Mouse (Mus musculus) frontal cortex, postnatal 10 days (tissue): ENCODE data around the gene Slc29a2.

Source experiments
- DNase-seq, 2 experiments: peaks; one replicate each; pipeline ENCODE4 v3.0.0; 2022; ENCODE audit warnings: low spot score in 2 of 2, mixed read lengths in 1 of 2

Gene Slc29a2

GRCm38 (mm10) chr19:5032686-5033085 is 9.0 kb downstream of the Slc29a2 start:
- no peak for DNase-seq

- DNase-seq = no peak
Observed at GRCm38 (mm10) chr19:5036577-5036976, 12.9 kb downstream of the Slc29a2 start.

GRCm38 (mm10) chr19:5037678-5038571 is 14.3 kb downstream of the Slc29a2 start:
- DNase-seq = peak; percentile 55 to 79

- peak; percentile 86 to 90 for DNase-seq
Observed at GRCm38 (mm10) chr19:5038709-5039156, 15.1 kb downstream of the Slc29a2 start, which contains the start of the genes B4gat1 and AC124502.3. TSS of gene B4gat1 (plus strand) at chr19:5038826. TSS of gene AC124502.3 (plus strand) at chr19:5038891.

GRCm38 (mm10) chr19:5039301-5040114 is 15.8 kb downstream of the Slc29a2 start:
- DNase-seq = no peak

- peak; percentile 86 to 92 for DNase-seq
Observed at GRCm38 (mm10) chr19:5040862-5041523, 17.3 kb downstream of the Slc29a2 start, which contains the start of gene Brms1. TSS of gene Brms1 (plus strand) at chr19:5041354.

GRCm38 (mm10) chr19:5041588-5041987 is 17.9 kb downstream of the Slc29a2 start:
- no peak for DNase-seq

GRCm38 (mm10) chr19:5045531-5045930 is 21.9 kb downstream of the Slc29a2 start:
- no peak for DNase-seq

- DNase-seq = no peak
Observed at GRCm38 (mm10) chr19:5048138-5049056, 24.7 kb downstream of the Slc29a2 start.

GRCm38 (mm10) chr19:5049325-5049724 is 25.7 kb downstream of the Slc29a2 start:
- DNase-seq = no peak

- peak; percentile 54 to 78 for DNase-seq
Observed at GRCm38 (mm10) chr19:5050047-5050905, 26.6 kb downstream of the Slc29a2 start, which contains the start of gene Rin1. TSS of gene Rin1 (plus strand) at chr19:5050481.

- DNase-seq = peak in 1 of 2 experiments; percentile 23
Observed at GRCm38 (mm10) chr19:5051031-5051430, 27.4 kb downstream of the Slc29a2 start.

GRCm38 (mm10) chr19:5051515-5051914 is 27.9 kb downstream of the Slc29a2 start:
- peak in 1 of 2 experiments; percentile 6 for DNase-seq

- DNase-seq = no peak
Observed at GRCm38 (mm10) chr19:5052166-5052822, 28.6 kb downstream of the Slc29a2 start.

- no peak for DNase-seq
Observed at GRCm38 (mm10) chr19:5052853-5053252, 29.2 kb downstream of the Slc29a2 start.

- DNase-seq = no peak
Observed at GRCm38 (mm10) chr19:5053909-5054308, 30.2 kb downstream of the Slc29a2 start.

- no peak for DNase-seq
Observed at GRCm38 (mm10) chr19:5056251-5056650, 32.6 kb downstream of the Slc29a2 start.

- DNase-seq = no peak
Observed at GRCm38 (mm10) chr19:5057876-5058775, 34.5 kb downstream of the Slc29a2 start.
